Mouse (Mus musculus): ENCODE results near the gene Impdh1. TPM values are rescaled to one million over a fixed set of nuclear protein-coding genes. Genes with fewer than 3 reads are reported as not detected.
"Not testable (repeated sequence)": the region's sequence is repeated elsewhere in the genome, so short reads cannot be mapped to it uniquely, and the experiment has no call there.

Gene Impdh1
- total RNA-seq, 1 experiment from 2014 or later, result 70.0 TPM

- ATAC-seq (replicated peaks in 1 of 2; ENCODE audit: insufficient read depth in 1 of 2, low FRiP score in 2 of 2, low TSS enrichment in 1 of 2, low read depth in 1 of 2, poor library complexity in 2 of 2, severe bottlenecking in 2 of 2), result no peak
Observed at GRCm38 (mm10) chr6:29229265-29229913, 13.2 kb upstream of the Impdh1 start.

- ATAC-seq (replicated peaks in 1 of 2; ENCODE audit: insufficient read depth in 1 of 2, low FRiP score in 2 of 2, low TSS enrichment in 1 of 2, low read depth in 1 of 2, poor library complexity in 2 of 2, severe bottlenecking in 2 of 2), result not testable (repeated sequence)
Observed at GRCm38 (mm10) chr6:29217717-29218116, 1.6 kb upstream of the Impdh1 start.

DNA sequence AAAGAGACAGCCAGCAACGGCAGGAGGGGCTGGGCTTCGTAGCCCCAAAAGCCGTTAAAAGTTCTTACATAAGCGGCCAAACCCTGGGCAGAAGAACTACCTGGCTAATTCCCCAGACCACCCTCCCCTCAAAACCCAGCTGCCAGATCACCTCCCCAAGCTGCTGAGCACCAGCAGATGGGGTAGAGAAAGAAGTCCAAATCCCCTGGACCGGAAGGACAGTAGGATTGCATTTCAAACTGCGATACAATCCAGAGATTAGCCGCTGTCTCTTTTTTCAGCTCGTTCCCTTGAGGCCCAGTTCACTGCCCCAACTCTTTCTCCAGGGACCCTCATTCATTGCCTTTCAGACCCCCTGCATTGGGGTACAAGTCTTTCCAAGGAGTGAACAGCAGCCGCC is 983 bp downstream of the Impdh1 start:
- no peak for ATAC-seq (replicated peaks in 1 of 2; ENCODE audit: insufficient read depth in 1 of 2, low FRiP score in 2 of 2, low TSS enrichment in 1 of 2, low read depth in 1 of 2, poor library complexity in 2 of 2, severe bottlenecking in 2 of 2)

- ATAC-seq (replicated peaks in 1 of 2; ENCODE audit: insufficient read depth in 1 of 2, low FRiP score in 2 of 2, low TSS enrichment in 1 of 2, low read depth in 1 of 2, poor library complexity in 2 of 2, severe bottlenecking in 2 of 2), result no peak
Observed at GRCm38 (mm10) chr6:29214776-29215175, 1.4 kb downstream of the Impdh1 start.

- no peak for ATAC-seq (replicated peaks in 1 of 2; ENCODE audit: insufficient read depth in 1 of 2, low FRiP score in 2 of 2, low TSS enrichment in 1 of 2, low read depth in 1 of 2, poor library complexity in 2 of 2, severe bottlenecking in 2 of 2)
Observed at GRCm38 (mm10) chr6:29214245-29214644, 1.9 kb downstream of the Impdh1 start.

GRCm38 (mm10) chr6:29213436-29213835 is 2.7 kb downstream of the Impdh1 start:
- no peak for ATAC-seq (replicated peaks in 1 of 2; ENCODE audit: insufficient read depth in 1 of 2, low FRiP score in 2 of 2, low TSS enrichment in 1 of 2, low read depth in 1 of 2, poor library complexity in 2 of 2, severe bottlenecking in 2 of 2)

DNA sequence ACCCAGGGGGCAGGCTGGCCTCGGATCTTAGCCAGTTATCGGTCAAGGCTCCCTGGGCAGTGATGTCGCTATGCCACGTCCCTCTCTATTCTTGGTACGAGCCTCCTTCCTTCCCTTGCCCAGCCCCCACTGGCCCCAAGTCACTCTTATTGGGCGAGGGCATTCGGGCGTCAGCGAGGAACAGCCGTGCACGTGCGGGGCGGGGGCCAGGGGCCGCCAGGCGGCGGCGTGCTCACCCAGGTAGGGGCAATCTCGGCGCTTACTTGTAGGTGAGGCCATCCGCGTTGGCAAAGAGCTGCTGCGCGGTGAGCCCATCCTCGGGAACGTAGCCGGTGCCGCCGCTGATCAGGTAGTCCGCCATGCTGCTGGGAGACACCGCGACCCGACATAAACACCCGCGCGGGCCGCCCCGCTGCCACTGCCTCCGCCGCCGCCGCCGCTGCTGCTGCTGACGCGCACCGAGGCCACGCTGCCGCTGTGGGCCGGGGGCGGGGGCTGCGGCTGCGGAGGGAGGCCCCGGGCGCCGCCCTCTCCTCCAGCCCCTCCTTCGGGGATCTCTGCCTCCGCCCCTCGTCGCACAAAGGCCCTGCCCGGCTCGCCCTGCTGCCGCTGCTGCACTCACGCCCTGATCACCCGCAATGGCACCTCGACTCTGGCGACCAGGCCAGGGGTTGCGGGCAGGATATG is 4.2 kb downstream of the Impdh1 start:
- ATAC-seq (replicated peaks in 1 of 2; ENCODE audit: insufficient read depth in 1 of 2, low FRiP score in 2 of 2, low TSS enrichment in 1 of 2, low read depth in 1 of 2, poor library complexity in 2 of 2, severe bottlenecking in 2 of 2), result peak; percentile 59 to 68

GRCm38 (mm10) chr6:29211146-29211545 is 5.0 kb downstream of the Impdh1 start:
- ATAC-seq (replicated peaks in 1 of 2; ENCODE audit: insufficient read depth in 1 of 2, low FRiP score in 2 of 2, low TSS enrichment in 1 of 2, low read depth in 1 of 2, poor library complexity in 2 of 2, severe bottlenecking in 2 of 2), result no peak

DNA sequence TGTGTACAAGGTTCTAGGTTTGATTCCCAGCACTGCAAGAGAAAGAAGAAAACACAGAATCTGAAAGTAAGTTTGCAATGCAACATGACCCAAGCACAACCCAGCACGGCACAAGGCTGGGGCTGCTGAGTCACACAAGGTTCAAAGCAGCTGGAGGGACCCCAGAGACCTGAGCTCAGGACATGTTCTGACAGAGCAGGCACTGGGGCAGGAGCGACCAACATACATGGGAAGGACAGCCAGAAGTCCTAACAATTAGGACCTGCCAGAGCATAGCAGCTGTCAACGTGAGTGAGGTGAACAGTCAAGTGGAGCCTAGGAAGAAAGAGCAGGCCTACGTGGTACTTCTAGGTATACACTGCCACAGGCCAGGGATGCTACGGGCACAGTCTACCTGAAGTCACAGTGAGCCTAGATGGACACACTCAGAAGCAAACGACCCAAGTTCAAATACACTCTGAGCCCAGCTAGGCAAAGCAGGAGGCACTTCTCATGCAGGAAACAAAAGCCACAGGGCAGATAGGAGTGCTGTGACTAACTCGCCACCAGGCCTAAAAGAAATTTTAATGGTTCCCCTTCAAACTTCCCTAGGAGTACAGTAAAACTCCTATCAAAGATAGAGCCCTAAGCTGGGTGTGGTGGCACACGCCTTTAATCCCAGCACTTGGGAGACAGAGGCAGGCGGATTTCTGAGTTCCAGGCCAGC is 5.8 kb downstream of the Impdh1 start:
- no peak for ATAC-seq (replicated peaks in 1 of 2; ENCODE audit: insufficient read depth in 1 of 2, low FRiP score in 2 of 2, low TSS enrichment in 1 of 2, low read depth in 1 of 2, poor library complexity in 2 of 2, severe bottlenecking in 2 of 2)

- no peak for ATAC-seq (replicated peaks in 1 of 2; ENCODE audit: insufficient read depth in 1 of 2, low FRiP score in 2 of 2, low TSS enrichment in 1 of 2, low read depth in 1 of 2, poor library complexity in 2 of 2, severe bottlenecking in 2 of 2)
Observed at GRCm38 (mm10) chr6:29208178-29208577, 8.0 kb downstream of the Impdh1 start.

- ATAC-seq (replicated peaks in 1 of 2; ENCODE audit: insufficient read depth in 1 of 2, low FRiP score in 2 of 2, low TSS enrichment in 1 of 2, low read depth in 1 of 2, poor library complexity in 2 of 2, severe bottlenecking in 2 of 2), result no peak
Observed at GRCm38 (mm10) chr6:29207017-29207416, 9.1 kb downstream of the Impdh1 start.

DNA sequence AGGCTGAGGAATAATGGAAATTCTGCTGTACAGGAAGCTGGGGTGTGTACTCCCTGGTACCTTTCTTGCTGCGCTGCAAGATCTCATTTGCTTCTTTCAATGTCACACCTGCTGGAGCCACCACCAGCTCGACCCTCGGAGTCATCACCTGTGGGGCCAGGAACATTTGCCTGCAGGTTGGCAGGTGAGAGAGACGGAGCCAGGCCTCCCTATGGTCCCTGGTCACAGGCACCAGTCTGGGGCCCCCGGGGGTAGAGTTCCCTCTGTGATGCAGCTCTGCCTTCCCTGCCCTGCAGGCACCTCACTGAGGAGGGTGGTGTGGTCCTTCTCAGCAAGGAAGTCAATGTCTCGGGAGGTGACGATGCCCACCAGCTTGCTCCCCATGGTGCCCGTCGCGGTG is 10.2 kb downstream of the Impdh1 start:
- no peak for ATAC-seq (replicated peaks in 1 of 2; ENCODE audit: insufficient read depth in 1 of 2, low FRiP score in 2 of 2, low TSS enrichment in 1 of 2, low read depth in 1 of 2, poor library complexity in 2 of 2, severe bottlenecking in 2 of 2)

DNA sequence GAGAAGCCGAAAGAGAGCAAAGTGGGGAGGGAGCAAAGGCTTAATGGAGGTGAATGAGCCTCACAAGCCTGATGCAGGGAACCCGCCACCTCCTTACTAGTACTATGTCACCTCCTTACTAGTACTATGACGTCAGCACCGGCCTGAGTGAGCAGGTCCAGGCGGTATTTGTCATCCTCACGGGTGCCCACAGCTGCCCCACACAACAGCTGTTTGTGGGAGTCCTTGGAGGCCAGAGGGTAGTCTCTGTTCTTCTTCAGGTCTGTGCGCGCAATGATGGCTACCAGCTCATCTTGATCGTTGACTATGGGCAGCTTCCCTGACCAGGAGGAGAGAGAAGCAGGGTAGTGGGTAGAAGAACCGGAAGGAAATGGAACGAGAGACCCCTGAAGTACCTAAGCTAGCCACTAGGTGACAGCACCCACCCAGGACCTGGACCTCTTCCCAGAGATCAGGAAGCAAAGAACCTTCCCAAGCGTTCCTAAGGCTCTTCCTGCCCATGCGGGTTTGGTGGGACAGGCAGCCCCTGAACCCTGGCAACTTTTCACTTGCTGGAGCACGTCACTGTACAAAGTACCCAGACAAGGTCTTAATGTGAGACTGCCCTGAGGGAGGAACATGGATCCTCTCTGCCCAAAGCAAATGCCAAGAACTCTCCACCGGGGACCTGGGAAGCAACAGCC is 11.1 kb downstream of the Impdh1 start:
- ATAC-seq (replicated peaks in 1 of 2; ENCODE audit: insufficient read depth in 1 of 2, low FRiP score in 2 of 2, low TSS enrichment in 1 of 2, low read depth in 1 of 2, poor library complexity in 2 of 2, severe bottlenecking in 2 of 2), result peak in 1 of 2 experiments; percentile 44; a peak in 1 of 4 replicates

- no peak for ATAC-seq (replicated peaks in 1 of 2; ENCODE audit: insufficient read depth in 1 of 2, low FRiP score in 2 of 2, low TSS enrichment in 1 of 2, low read depth in 1 of 2, poor library complexity in 2 of 2, severe bottlenecking in 2 of 2)
Observed at GRCm38 (mm10) chr6:29203861-29204585, 12.1 kb downstream of the Impdh1 start.

- ATAC-seq (replicated peaks in 1 of 2; ENCODE audit: insufficient read depth in 1 of 2, low FRiP score in 2 of 2, low TSS enrichment in 1 of 2, low read depth in 1 of 2, poor library complexity in 2 of 2, severe bottlenecking in 2 of 2), result no peak
Observed at GRCm38 (mm10) chr6:29203096-29203495, 13.1 kb downstream of the Impdh1 start.

DNA sequence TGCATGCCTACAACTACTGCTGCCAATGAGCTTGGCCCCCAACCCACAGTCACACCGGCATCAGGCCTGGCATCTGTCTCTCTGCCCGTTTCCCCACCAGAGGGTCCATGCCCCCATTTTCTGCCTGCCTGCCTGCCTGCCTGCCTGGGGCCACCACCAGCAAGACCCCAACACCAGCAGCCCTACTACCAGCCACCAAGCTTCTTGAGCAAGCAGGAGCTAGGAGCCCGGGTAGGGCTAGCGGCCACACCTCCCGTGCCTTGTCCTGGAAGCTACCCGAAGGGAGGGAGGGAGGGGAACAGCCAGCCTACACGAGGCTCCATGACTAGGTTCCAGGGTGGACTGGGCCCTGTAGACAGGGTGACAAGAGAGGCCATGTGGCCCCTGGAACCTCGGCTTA is 14.2 kb downstream of the Impdh1 start:
- ATAC-seq (replicated peaks in 1 of 2; ENCODE audit: insufficient read depth in 1 of 2, low FRiP score in 2 of 2, low TSS enrichment in 1 of 2, low read depth in 1 of 2, poor library complexity in 2 of 2, severe bottlenecking in 2 of 2), result no peak

GRCm38 (mm10) chr6:29201341-29201740 is 14.8 kb downstream of the Impdh1 start:
- ATAC-seq (replicated peaks in 1 of 2; ENCODE audit: insufficient read depth in 1 of 2, low FRiP score in 2 of 2, low TSS enrichment in 1 of 2, low read depth in 1 of 2, poor library complexity in 2 of 2, severe bottlenecking in 2 of 2), result no peak
